Mouse (Mus musculus): Measurements from ENCODE around the gene Zfp871.

The Zfp871 gene

DNA sequence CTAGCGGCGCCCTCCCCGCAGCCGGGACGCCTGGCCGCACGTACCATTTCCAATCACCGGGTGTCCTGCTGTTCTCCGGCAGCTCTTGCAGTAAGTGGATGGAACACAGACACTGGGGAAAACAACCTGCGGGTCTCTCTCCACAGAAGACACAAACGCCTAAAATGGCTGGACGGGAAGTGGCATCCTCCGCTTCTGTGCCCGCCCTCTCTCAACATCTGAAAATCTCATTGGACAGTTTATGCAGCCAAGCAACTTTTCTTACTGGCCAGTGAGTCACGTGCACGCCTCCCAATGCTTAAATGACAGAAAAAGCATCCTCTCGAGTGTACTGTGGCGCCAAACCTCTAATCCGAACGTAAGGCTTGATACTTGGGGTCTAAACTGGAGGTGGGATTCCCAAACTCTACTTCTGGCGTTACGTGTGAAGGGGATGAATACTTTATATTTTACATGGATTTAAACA, at the start of gene Zfp871:
Gene Zfp871 (minus strand): TSS at position 194 of the 466 bp plus-strand sequence.
- peak; percentile 79 for DNase-seq (ENCODE audit: low read depth, low spot score)

DNA sequence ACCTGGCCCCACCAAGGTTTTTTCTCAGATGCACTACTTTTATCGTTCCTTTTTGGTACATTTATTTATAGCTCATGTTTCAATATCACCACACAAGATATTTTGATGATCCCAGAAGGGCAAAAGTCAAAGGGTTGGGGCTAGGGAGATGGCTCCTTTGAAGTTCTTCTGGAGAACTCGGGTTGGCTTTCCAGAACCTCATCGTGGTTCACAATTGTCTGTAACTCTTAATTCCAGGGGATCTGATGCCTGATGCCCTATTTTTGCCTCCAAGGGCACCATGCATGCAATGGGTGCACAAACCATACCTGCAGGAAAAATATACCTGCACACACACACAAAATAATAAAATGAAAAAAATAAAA, 42.3 kb upstream of the Zfp871 start:
- DNase-seq (ENCODE audit: low read depth, low spot score) = no peak

DNA sequence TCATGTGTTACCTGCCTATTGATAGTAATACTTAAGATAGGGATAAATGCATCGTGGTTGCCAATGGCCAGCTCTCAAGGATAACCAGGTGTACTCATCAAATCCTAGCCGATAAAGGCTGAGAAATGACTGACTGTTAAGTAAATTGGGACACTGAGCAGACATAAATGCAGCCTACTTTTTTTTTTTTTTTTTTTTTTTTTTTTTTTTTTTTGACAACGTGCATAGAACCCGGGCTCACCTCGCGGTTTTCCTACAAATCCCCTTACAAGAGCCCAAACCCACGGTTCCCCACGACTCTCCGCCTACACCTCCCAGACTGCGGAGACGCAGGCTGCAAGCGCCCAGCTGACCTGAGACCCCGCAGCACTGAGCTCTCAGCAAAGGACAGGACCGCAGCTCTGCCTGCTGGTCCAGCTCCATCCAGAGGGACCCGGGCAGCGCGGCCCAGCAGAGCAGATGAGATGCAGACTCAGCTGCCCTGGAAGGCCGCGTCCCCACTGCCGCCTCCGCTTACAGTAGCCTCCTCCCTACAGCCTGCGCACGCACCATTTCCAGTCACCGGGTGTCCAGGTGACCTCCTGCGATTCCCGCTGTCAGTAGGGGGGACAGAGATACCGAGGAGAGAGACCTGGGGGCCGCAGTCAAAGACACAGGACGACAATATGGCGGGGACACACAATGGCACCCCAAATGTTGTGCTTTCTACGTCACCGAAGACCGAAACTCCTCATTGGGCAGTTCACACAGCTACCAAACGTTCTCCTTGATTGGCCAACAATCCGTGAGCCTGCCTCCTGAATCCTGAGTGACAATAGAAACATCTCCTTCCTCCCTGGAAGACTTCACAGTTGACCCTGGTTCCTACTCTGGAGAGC, 41.7 kb upstream of the Zfp871 start, which contains the start of gene Zfp799:
Gene Zfp799 (minus strand): TSS at position 722 of the 878 bp plus-strand sequence.
- peak; percentile 67 for DNase-seq (ENCODE audit: low read depth, low spot score)

DNA sequence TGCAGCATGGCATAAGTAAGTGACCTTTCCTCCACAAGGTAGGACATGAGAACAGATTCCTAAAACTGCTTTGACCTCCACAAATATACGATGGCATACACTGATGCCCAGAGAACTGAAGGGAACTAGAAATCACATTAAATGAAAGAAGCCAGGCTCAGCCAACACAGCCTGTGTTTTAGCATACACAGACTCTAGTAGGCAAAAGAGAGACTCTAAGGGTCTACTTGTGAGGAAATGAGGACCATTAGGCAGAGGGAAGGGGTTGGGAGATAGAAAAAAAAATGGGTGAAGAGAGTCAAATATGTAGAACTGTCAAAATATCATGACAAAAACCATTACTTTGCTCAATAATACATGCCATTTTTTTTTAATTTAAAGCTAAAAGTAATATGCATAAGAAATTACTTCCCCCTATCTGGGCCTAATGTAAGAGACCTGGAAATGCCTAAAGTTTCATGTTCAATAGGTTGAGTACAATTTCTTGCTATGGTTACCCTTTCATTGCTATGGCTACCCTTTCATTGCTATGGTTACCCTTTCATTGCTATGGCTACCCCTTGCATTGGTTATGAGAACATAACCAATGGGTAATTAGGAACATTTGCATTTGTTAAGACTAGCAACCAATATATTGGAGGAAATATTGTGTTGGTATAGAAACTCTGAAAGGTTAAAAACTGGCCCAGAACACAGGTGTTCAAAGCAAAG, 28.1 kb upstream of the Zfp871 start:
- DNase-seq (ENCODE audit: low read depth, low spot score) = no peak

DNA sequence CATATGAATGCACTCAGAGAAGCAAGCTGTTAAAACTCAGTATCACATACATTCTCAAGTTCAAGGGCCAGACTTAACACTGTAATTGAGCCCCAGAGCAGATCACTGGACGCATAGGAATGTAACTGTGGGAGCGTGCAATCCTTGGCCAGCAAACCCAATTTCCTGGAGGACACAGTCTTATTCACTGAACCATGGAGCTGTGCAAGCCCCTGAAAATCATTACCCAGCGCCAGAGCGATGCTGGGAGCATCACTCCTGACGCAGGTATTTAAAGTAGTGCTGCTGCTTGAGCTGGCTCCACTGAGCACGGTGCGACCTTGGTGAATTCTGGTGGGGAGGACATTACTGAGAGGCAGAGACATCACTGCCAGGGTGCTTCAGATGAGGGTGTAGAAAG, 26.0 kb upstream of the Zfp871 start:
- no peak for DNase-seq (ENCODE audit: low read depth, low spot score)

DNA sequence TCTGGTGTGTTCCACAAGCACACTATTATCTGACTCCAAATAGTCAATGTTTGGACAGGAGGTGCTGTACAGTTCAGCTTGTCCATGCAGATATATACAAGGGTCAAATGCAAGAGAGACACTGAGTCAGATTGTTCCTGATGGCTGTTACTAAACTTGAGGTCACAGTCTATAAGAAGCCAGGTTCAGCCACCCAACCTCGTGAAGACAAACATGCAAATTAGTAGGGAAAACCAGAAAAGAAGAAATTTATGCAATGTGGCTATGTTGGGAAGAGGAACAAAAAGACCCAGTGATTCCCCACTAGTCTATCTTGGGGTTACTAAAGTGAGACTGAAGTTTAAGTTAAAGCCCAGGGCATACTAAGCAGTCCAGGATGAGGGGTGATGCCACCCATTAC, 22.6 kb upstream of the Zfp871 start:
- DNase-seq (ENCODE audit: low read depth, low spot score) = no peak

DNA sequence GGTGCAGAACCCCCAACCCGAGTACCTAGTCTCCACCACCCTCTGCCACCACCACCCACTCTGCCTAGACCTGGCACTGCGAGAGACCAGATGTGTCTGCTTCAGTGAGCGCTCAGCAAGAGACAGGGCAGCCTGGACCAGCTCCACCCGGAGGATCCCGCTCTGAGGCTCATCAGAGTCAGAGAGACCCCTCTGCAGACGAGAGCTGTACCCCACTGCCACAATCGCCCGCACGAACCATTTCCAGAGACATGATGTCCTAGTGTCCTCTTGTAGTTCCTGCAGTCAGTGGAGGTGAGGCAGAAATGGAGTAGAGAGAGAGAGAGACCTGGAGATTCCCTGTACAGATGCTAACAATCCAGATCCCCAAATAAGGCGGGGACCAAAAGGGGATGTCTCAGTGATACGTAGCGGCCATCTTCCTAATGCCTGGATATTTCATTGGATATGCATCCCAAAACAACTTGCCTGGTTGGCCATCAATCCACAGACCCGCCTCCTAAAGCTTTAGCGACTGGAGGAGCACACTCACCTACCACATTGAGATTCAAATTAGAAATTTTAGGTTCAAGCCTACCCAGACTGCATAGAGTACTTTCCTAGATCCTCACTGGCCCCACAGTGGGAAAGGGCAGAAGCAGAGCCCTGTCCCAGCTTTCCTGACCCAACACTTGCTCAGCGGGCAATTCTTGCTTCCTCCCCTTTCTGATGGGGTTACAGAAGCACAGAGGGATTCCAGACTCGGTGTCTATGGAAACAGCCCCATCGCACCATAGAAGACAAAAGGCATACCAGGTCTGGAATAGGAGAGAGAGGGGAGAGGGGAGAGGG, 21.7 kb upstream of the Zfp871 start, which contains the start of gene Zfp811:
Gene Zfp811 (minus strand): TSS at position 388 of the 831 bp plus-strand sequence.
- peak; percentile 18 for DNase-seq (ENCODE audit: low read depth, low spot score)

DNA sequence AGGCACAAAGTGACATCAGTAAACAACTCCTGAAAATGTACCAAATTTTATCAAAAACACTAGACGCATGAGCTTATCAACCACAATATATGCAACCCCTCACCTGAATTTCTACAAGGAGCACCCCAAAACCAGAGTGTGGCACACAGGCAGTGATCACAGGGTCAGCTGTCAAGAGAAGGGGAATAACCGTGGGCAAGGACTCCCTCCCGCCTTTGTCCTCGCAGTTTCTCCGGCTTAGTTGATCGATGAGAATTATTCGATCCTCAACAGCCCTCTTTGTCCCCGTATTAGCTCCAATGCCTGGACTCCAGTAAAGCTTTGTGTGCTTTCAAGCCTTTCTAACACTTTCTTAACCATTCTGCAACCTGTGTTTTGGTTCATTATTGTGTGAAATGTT, 20.8 kb upstream of the Zfp871 start:
- DNase-seq (ENCODE audit: low read depth, low spot score) = no peak

DNA sequence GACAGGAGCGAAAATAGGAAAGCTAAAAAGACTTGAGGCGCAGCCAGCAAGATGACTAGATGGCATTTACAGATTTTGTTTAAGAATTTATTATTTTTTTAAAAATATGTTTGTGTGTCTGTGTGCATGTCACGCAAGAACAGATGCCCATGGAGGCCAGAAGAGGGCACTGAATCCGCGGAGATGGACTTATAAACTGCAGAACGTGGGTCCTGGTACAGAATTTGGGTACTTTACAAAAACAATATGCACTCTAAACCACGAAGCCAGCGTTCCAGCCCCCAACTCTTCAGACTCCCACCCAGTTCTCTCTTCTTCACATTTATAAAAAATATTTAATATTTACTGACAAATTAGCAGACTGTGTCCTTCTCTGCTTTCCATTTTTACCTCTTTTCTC, 1.2 kb upstream of the Zfp871 start:
- no peak for DNase-seq (ENCODE audit: low read depth, low spot score)

DNA sequence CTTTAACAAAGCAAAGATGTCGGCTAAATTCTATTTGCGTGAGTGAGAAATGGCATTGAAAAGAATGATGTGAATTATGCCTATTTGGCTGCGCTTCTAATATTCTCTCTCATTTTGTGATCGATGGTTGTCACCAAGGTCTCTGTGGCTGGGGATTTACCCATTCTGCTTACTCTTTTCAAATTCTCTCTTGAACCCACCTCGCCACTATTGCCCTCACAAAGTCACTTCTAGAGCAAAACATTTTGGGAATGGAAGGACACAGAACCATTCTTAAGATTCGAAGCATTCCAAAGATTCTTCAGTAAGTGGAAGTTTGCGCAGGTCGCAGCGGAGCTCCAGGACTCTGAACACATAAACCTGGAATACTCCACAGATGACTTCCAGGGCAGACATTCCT, 489 bp upstream of the Zfp871 start:
- DNase-seq (ENCODE audit: low read depth, low spot score) = no peak

DNA sequence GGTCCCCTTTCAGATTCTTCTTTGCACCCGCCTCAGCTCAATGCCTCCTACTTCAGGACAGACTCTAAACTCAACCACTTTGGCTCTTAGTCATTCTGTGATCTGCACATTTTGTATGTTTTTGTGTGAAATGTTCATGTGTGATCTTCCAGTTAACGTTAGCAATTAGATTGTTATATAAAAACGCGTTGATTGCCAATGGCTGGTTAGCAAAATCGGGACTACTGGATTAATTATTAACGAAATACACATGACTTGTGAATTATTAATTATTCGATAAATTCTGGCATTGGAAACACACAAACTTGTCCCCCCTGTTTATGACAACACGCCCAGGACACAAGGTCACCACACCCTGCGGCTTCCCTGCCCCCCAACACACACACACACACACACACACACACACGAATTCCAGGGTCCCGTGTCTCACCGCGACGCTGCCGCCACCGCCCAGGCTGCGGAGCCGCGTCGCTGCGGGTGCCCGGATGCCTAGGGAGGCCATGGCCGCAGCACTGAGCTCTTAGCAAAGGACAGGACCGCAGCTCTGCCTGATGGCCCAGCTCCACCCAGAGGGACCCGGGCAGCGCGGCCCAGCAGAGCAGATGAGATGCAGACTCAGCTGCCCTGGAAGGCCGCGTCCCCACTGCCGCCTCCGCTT, 522 bp downstream of the Zfp871 start:
- peak; percentile 13 for DNase-seq (ENCODE audit: low read depth, low spot score)

DNA sequence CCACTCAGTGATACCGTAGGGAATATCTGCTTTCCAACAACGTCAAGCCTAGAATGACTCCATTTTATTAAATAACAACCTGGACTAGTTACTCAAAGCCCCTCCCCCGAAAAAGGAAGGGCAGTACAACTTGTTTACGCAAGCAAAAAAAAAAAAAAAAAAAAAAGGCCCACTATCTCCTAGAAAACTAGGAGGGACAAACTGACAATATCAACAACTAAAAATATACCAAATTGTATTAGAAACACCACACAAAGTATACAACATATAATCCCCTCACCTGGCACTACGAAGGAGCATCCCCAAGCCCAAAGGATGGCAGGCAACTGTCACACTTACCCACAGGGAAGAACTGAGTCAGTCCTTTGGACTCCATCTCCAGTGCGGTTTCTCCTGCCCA, 1.1 kb downstream of the Zfp871 start:
- no peak for DNase-seq (ENCODE audit: low read depth, low spot score)

DNA sequence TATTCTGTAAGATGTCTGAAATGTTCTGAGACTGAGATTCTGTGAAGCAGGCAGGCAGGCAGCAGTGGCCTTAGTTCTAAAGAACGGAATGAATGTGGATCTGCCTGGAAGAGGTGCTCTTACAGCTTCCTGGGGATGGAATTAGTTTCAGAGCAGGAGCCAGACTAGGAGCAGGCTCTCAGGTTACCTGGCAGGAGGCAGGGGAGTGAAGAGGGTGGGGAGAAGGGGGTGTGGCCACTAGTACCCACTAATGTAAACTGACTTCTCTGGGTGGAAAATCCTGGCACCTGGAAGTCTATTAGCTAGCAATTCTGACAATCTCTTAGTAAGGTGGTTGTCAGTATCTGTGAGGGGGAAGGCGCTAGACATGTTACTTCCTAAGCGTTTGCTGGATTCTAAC, 2.4 kb downstream of the Zfp871 start:
- DNase-seq (ENCODE audit: low read depth, low spot score) = no peak

DNA sequence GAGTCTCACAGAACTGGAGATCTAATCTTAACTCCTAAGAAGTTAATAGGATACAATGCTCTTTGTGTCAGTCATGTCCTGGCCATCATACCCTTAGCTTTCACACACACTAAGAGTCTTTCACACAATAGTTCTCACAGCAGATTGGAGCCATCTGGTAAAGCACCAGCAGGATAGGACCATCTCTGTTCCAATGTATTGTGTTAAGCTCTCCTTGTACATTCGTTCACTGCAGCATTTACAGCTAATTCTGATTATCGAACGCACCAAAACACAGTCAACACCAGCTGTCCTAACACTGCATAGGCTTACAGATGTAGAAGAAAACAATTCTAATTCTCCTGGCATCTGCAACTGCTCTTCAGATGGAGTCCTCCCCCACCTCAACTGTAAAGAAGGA, 10.5 kb downstream of the Zfp871 start:
- DNase-seq (ENCODE audit: low read depth, low spot score) = no peak

DNA sequence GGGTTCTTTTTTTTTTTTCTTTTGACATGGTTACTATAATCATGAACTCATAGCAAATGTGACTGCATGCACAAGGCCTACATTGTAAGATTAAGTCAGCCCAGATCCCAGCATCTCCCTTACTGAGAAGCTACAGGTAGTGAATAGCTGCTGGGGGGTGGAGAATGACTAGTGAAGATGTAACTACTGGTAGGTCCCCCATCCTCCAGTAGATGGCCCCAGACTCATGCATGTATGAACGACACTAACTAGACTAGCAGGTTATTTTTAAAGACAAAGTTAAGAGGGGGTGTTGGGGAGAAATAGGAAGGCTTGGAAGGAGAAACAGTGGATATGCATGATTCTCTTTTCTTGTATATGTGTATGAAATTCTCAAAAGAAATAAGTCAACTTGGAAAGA, 16.9 kb downstream of the Zfp871 start:
- DNase-seq (ENCODE audit: low read depth, low spot score) = peak; percentile 8

DNA sequence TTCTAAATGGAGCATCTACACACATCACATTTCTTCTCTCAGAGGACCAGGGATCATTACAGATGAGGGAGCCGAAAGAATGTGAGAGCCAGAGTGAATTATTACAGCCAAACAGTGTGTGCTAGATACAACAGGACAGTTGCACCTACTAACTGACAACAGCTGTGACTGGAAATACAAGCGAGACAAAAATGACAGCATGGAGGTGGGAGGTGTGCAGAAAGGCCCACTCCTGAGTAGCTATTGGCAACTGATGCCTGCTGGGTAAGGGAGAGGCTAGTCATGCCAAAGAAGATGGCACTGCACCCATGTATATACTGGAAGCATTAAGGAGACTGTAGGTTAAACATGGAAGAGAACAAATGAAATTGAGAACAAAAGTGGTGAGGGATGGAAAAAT, 21.7 kb downstream of the Zfp871 start:
- DNase-seq (ENCODE audit: low read depth, low spot score) = no peak

DNA sequence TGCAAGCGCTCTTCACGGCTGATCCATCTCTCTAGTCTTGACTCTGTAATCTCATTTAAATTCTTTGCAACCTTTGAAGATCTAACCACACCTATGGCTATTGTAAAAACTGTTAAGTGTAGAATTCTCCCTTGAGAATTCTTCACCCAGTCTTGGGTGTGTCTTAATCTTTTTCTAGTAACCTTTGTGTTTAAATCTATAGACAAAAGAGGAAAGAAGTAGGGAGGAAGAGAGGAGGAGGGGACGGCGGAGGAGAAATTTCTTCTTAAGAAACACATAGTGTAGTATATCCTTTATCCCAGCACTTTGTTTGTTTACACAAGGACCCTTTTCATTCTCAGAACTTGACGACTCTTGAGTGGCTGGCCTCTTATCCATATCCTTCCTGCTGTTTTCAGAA, 30.8 kb downstream of the Zfp871 start:
- no peak for DNase-seq (ENCODE audit: low read depth, low spot score)

DNA sequence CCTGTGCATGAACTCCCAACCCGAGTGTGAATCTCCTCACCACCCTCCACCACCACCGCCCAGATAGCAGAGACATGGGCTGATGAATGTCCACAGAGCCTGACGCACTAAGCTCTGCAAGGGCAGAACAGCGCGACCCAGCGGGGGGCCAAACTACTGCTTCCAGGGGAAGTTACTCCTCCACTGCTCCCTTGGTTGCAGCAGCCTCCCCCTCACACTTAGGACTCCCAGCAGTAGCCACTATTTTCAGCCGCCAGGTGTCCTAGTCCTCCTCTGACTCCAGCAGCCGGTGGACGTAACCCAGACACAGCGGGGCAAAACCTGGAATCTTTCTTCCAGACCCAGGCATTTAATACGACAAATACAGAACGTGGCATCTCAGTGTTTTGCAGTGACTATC, 34.5 kb downstream of the Zfp871 start:
- DNase-seq (ENCODE audit: low read depth, low spot score) = no peak

DNA sequence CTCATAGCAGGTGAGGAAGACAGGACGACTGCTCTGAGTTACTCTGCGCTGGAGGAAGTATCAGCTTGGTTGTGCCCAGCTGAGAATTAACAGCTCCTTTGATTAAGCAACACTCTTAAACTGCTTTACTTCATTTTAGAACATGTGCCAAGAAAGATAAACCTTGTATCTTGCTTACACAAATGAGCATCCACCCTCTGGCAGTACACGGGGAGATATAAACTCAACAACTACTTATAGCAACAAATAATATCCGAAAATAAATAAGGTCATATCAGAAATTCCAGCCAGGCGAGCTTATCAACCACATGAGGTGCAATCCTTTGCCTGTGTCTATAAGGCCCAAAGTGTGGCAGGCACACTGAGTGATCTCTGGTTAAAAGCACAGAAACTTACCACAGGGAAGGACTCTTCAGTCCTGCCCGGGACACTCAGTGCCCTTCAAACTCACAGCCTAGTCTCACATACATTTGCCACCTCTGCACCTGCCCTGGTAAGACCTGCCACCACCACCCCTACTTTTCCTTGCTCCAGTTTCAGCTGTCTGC, 35.2 kb downstream of the Zfp871 start:
- no peak for DNase-seq (ENCODE audit: low read depth, low spot score)

DNA sequence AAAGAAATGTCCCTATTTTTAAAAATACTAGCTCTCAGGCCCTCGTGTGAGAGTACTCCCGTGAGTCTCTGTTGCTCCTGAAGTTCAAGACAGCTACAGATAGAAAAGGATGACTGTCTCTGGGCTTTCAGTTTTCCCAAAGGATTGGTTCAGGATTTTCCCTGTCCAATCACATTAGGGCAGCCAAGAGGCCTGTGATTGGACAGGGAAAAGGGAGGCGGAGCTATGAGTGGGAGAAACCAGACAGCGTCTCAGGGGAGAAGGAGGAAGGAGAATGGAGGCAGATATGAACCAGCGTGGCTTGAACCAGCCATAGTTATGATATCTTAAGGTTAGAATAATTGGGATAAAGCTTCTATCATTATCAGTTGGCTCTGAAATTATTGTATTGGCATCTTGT, 37.5 kb downstream of the Zfp871 start:
- DNase-seq (ENCODE audit: low read depth, low spot score) = no peak

DNA sequence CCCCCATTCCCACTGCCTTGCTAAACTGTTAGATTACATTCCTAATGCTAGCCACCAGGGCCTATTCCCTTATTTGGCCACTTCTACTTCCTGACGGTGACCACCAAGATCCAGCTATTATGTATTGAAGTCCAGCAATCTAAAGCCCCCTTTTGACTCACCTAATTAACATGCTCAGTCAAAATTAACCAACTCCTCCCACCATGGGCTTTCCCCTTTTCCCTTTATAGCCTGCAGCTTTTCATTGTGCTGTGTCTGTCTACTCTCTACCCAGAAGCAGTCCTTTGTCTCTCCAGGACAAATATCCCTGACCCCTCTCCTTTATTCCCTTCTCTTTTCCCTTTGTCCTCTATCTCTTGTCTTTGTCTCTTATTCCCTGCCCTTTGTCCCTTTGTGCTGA, 47.0 kb downstream of the Zfp871 start:
- no peak for DNase-seq (ENCODE audit: low read depth, low spot score)

Measured in retina, adult 2 months (tissue).